ENCODE assay signal across 10 mouse cellular contexts in the genomic region with DNA sequence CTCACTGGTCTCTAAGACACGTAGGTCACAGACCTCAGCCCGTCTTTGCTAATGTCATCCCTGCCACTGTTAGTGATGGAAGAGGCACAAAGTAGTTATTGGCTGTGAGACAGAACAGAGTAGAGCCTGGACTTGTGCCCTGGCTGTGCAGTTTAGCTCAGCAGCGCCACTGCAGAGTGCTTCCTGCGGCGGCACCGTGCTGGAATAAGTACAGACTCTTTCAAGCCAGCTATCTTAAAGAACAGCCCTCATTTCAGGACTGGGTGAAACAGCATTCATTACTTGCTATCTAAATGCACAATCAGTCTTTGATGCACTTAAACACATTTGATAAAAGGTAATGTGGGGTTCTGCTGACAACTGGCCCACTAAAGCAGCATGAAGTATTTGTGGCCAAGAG.
A peak's percentile ranks its signal among the peaks of the same experiment; 100 is the strongest.
DNase-seq lines count a peak whose midpoint lies in the region; ATAC-seq and TF ChIP-seq lines count a peak whose summit lies in the region.
"Had no signal": no experiment of that assay in that cellular context is flagged by ENCODE, and none has a peak within 500 bp of the region (broad histone marks: within the 10 kb centered on the region; RNA-seq: fewer than 3 reads in every experiment).

No protein-coding gene starts in this region.

- no peak for TF ChIP-seq CTCF in brain, embryonic 14.5 days (IDR thresholded peaks at IDR 0.05; ENCODE audit: borderline replicate concordance, extremely low read depth, insufficient read depth, insufficient read length)
- TF ChIP-seq CTCF in forebrain, postnatal 0 days (IDR thresholded peaks at IDR 0.05; ENCODE audit: low read depth): peak; percentile 65

- no peak overlapping the region for H3K4me2 ChIP-seq in hindbrain, embryonic 16.5 days (ENCODE audit: low read length)
- no peak overlapping the region for H3K4me2 ChIP-seq in hindbrain, embryonic 11.5 days (replicated peaks; ENCODE audit: low read depth, low read length)
- no peak overlapping the region for H3K4me2 ChIP-seq in forebrain, postnatal 0 days (ENCODE audit: low read depth)
- H3K4me2 ChIP-seq: heart, embryonic 15.5 days had no signal

- peak; percentile 81 for ATAC-seq in hindbrain, embryonic 16.5 days
- no peak for ATAC-seq in hindbrain, embryonic 11.5 days (ENCODE audit: low FRiP score)
- peak; percentile 62; the same call in 1 of the 2 replicates for ATAC-seq in forebrain, postnatal 0 days

- no peaks in the 10 kb centered on the region; the same call in none of the 2 replicates for H3K4me1 ChIP-seq in hindbrain, embryonic 16.5 days (ENCODE audit: control insufficient read depth, insufficient read depth, low read depth, low read length)
- no peaks in the 10 kb centered on the region for H3K4me1 ChIP-seq in hindbrain, embryonic 11.5 days (replicated peaks; ENCODE audit: control insufficient read depth, insufficient read depth, low read length)
- H3K4me1 ChIP-seq in forebrain, postnatal 0 days (ENCODE audit: insufficient read depth): peaks cover 10% of the 10 kb centered on the region
- H3K4me1 ChIP-seq in limb, embryonic 10.5 days: no peaks in the 10 kb centered on the region

- H3K27me3 ChIP-seq in hindbrain, embryonic 16.5 days (replicated peaks; ENCODE audit: control insufficient read depth, insufficient read depth, low read length): no peaks in the 10 kb centered on the region
- H3K27me3 ChIP-seq in hindbrain, embryonic 11.5 days (ENCODE audit: control insufficient read depth, insufficient read depth, low read length): no peaks in the 10 kb centered on the region
- no peaks in the 10 kb centered on the region for H3K27me3 ChIP-seq in forebrain, postnatal 0 days (ENCODE audit: insufficient read depth, low read length)
- no peaks in the 10 kb centered on the region for H3K27me3 ChIP-seq in limb, embryonic 10.5 days (ENCODE audit: low read depth, poor library complexity, severe bottlenecking)
- H3K27me3 ChIP-seq: heart, embryonic 15.5 days had no signal

- TF ChIP-seq POLR2A in brain, embryonic 14.5 days (IDR thresholded peaks at IDR 0.05; ENCODE audit: borderline replicate concordance, extremely low read depth, insufficient read depth, insufficient read length, poor library complexity, severe bottlenecking): no peak

- no peak overlapping the region; the same call in 1 of the 2 replicates for H3K27ac ChIP-seq in hindbrain, embryonic 16.5 days (ENCODE audit: low read depth, low read length)
- H3K27ac ChIP-seq in hindbrain, embryonic 11.5 days (ENCODE audit: low read depth, low read length): no peak overlapping the region
- no peak overlapping the region for H3K27ac ChIP-seq in forebrain, postnatal 0 days (ENCODE audit: low read depth, low read length)
- H3K27ac ChIP-seq in limb, embryonic 10.5 days: no peak overlapping the region
- H3K27ac ChIP-seq: heart, embryonic 15.5 days; macrophage had no signal

- H3K9ac ChIP-seq in hindbrain, embryonic 16.5 days (ENCODE audit: low read depth, low read length): no peak overlapping the region
- no peak overlapping the region for H3K9ac ChIP-seq in hindbrain, embryonic 11.5 days (ENCODE audit: low read depth, low read length)
- H3K9ac ChIP-seq in forebrain, postnatal 0 days: no peak overlapping the region
- H3K9ac ChIP-seq: heart, embryonic 15.5 days had no signal

- H3K36me3 ChIP-seq in hindbrain, embryonic 16.5 days (ENCODE audit: control insufficient read depth, insufficient read depth, low read length): no peaks in the 10 kb centered on the region
- no peaks in the 10 kb centered on the region for H3K36me3 ChIP-seq in hindbrain, embryonic 11.5 days (ENCODE audit: control insufficient read depth, insufficient read depth, low read length)
- H3K36me3 ChIP-seq in forebrain, postnatal 0 days (ENCODE audit: insufficient read depth): no peaks in the 10 kb centered on the region
- no peaks in the 10 kb centered on the region for H3K36me3 ChIP-seq in limb, embryonic 10.5 days
- H3K36me3 ChIP-seq: heart, embryonic 15.5 days had no signal

- no peak overlapping the region for H3K4me3 ChIP-seq in hindbrain, embryonic 16.5 days (ENCODE audit: low read length)
- no peak overlapping the region for H3K4me3 ChIP-seq in hindbrain, embryonic 11.5 days (ENCODE audit: low read depth, low read length)
- H3K4me3 ChIP-seq in forebrain, postnatal 0 days (ENCODE audit: low read depth, low read length): no peak overlapping the region
- H3K4me3 ChIP-seq in limb, embryonic 10.5 days: no peak overlapping the region
- H3K4me3 ChIP-seq: heart, embryonic 15.5 days had no signal

- WGBS in hindbrain, embryonic 16.5 days: 56% methylated on average over 6 of the region's 6 CpGs
- WGBS in hindbrain, embryonic 11.5 days: 80% methylated on average over 6 of the region's 6 CpGs
- 37% methylated on average over 6 of the region's 6 CpGs for WGBS in forebrain, postnatal 0 days
- WGBS in limb, embryonic 10.5 days: 82% methylated on average over 6 of the region's 6 CpGs

- H3K9me3 ChIP-seq in hindbrain, embryonic 16.5 days (ENCODE audit: control insufficient read depth, low read length): no peaks in the 10 kb centered on the region
- H3K9me3 ChIP-seq in hindbrain, embryonic 11.5 days (ENCODE audit: control insufficient read depth, low read length): no peaks in the 10 kb centered on the region
- H3K9me3 ChIP-seq in forebrain, postnatal 0 days (ENCODE audit: low read length): no peaks in the 10 kb centered on the region
- no peaks in the 10 kb centered on the region for H3K9me3 ChIP-seq in limb, embryonic 10.5 days (replicated peaks)
- H3K9me3 ChIP-seq: heart, embryonic 15.5 days had no signal

- DNase-seq in hindbrain, embryonic 11.5 days (ENCODE audit: low spot score): no peak
- peak; percentile 71 for DNase-seq in brain, embryonic 14.5 days (ENCODE audit: low read depth)
- DNase-seq in forebrain, postnatal 0 days: peak; percentile 69
- DNase-seq in lung, postnatal 36 days: peak; percentile 26
- DNase-seq in limb, embryonic 10.5 days (ENCODE audit: low spot score): no peak
- DNase-seq in retina, embryonic 14.5 days (ENCODE audit: low spot score): no peak
- DNase-seq in urinary bladder, adult 18-20 months (ENCODE audit: low spot score in 2 of 2): no peak

Comparison
In these comparisons a context has a peak if more than half of its experiments do, and no peak if none do; other contexts are left out.
1. DNase-seq: peak in brain, embryonic 14.5 days (single experiment), forebrain, postnatal 0 days (single experiment) and lung, postnatal 36 days (single experiment); none in hindbrain, embryonic 11.5 days (single experiment), limb, embryonic 10.5 days (single experiment), retina, embryonic 14.5 days (single experiment) and urinary bladder, adult 18-20 months (0 of 2).